Mouse (Mus musculus): ENCODE measurements around the gene Thpo. TPM values are rescaled to one million over a fixed set of nuclear protein-coding genes. Genes with fewer than 3 reads are reported as not detected.
A peak's percentile ranks its signal among the peaks of the same experiment; 100 is the strongest.

The Thpo gene
- total and polyA plus RNA-seq, 2 experiments, result 1.7 to 37.0 TPM

DNA sequence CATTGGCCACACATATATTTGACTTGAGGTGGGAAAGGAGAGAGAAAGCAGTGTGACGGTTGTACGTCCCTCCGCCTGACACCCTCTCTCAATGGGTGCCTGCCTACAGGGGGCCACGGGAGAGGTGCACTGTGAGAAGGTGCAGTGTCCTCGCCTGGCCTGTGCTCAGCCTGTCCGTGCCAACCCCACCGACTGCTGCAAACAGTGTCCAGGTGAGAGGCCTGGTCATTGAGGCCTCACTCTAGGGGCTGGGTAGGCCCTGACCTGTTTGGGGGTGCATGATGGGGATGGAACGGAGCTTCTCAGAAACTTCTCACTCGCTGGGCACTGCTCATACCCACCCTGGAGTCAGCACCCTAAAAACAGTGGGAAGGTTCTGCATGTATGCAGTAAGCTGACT lies 5.5 kb upstream of the Thpo start:
- no peaks in the 10 kb centered on the region for H3K27me3 ChIP-seq (ENCODE audit: control insufficient read depth, insufficient read depth, low read length)
- H3K79me2 ChIP-seq (ENCODE audit: control insufficient read depth, insufficient read depth, low read length), result no peaks in the 10 kb centered on the region
- H3K4me3 ChIP-seq (ENCODE audit: insufficient read depth, low read depth, low read length), result no peak overlapping the region
- no peaks in the 10 kb centered on the region for H3K36me3 ChIP-seq (ENCODE audit: control insufficient read depth, insufficient read depth, low read length)
- WGBS, result 96% methylated on average over 9 of the region's 9 CpGs
- H3K9ac ChIP-seq (ENCODE audit: low read depth, low read length), result no peak overlapping the region
- TF ChIP-seq CTCF (IDR thresholded peaks at IDR 0.05; ENCODE audit: low read depth, low read length) (no peak), POLR2A (IDR thresholded peaks at IDR 0.05; ENCODE audit: extremely low read depth, insufficient read depth, low read length) (no peak)
- H3K27ac ChIP-seq (replicated peaks; ENCODE audit: insufficient read depth, low read depth, low read length), result no peak overlapping the region
- DNase-seq (ENCODE audit: extremely low read depth, low read depth, low spot score), result no peak
- H3K4me1 ChIP-seq (ENCODE audit: control insufficient read depth, insufficient read depth, low read length), result no peaks in the 10 kb centered on the region

GRCm38 (mm10) chr16:20736823-20737222 lies 2.5 kb upstream of the Thpo start:
- H3K9ac ChIP-seq (ENCODE audit: low read depth, low read length), result no peak overlapping the region
- H3K4me1 ChIP-seq (ENCODE audit: control insufficient read depth, insufficient read depth, low read length), result no peaks in the 10 kb centered on the region
- no peaks in the 10 kb centered on the region for H3K79me2 ChIP-seq (ENCODE audit: control insufficient read depth, insufficient read depth, low read length)
- no peak overlapping the region for H3K4me3 ChIP-seq (ENCODE audit: insufficient read depth, low read depth, low read length)
- TF ChIP-seq POLR2A (IDR thresholded peaks at IDR 0.05; ENCODE audit: extremely low read depth, insufficient read depth, low read length), result no peak
- TF ChIP-seq CTCF (IDR thresholded peaks at IDR 0.05; ENCODE audit: low read depth, low read length), result no peak
- H3K36me3 ChIP-seq (ENCODE audit: control insufficient read depth, insufficient read depth, low read length), result no peaks in the 10 kb centered on the region
- no peak overlapping the region for H3K27ac ChIP-seq (replicated peaks; ENCODE audit: insufficient read depth, low read depth, low read length)
- DNase-seq (ENCODE audit: extremely low read depth, low read depth, low spot score), result no peak
- H3K27me3 ChIP-seq (ENCODE audit: control insufficient read depth, insufficient read depth, low read length), result no peaks in the 10 kb centered on the region
- WGBS, result 88% methylated on average over 5 of the region's 5 CpGs

DNA sequence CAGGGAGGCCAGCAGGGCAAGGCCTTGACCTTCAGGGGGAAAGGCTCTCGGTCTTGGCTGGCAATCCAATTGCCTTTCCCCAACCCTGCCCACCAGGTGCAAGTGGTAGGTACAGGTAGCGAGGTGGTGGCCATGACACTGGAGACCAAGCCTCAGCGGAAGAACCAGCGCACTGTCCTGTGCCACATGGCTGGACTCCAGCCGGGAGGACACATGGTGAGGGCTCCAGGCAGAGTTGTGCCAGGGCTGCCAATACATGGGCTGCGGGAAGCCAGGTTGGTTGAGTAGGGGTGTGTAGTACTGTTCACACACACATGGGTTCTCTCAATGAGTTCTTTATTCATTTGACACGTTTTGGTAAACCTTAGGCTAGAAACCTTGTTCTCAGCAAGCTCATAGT lies 1.9 kb upstream of the Thpo start:
- Histone ChIP-seq H3K79me2 (ENCODE audit: control insufficient read depth, insufficient read depth, low read length) (no peaks in the 10 kb centered on the region), H3K27ac (replicated peaks; ENCODE audit: insufficient read depth, low read depth, low read length) (no peak overlapping the region), H3K9ac (ENCODE audit: low read depth, low read length) (no peak overlapping the region), H3K4me1 (ENCODE audit: control insufficient read depth, insufficient read depth, low read length) (no peaks in the 10 kb centered on the region), H3K27me3 (ENCODE audit: control insufficient read depth, insufficient read depth, low read length) (no peaks in the 10 kb centered on the region), H3K4me3 (ENCODE audit: insufficient read depth, low read depth, low read length) (no peak overlapping the region), H3K36me3 (ENCODE audit: control insufficient read depth, insufficient read depth, low read length) (no peaks in the 10 kb centered on the region)
- WGBS, result 89% methylated on average over 7 of the region's 7 CpGs
- TF ChIP-seq CTCF (IDR thresholded peaks at IDR 0.05; ENCODE audit: low read depth, low read length) (no peak), POLR2A (IDR thresholded peaks at IDR 0.05; ENCODE audit: extremely low read depth, insufficient read depth, low read length) (no peak)
- no peak for DNase-seq (ENCODE audit: extremely low read depth, low read depth, low spot score)

GRCm38 (mm10) chr16:20735651-20736050 lies 1.3 kb upstream of the Thpo start:
- H3K4me1 ChIP-seq (ENCODE audit: control insufficient read depth, insufficient read depth, low read length), result no peaks in the 10 kb centered on the region
- no peak overlapping the region for H3K4me3 ChIP-seq (ENCODE audit: insufficient read depth, low read depth, low read length)
- 93% methylated on average over 5 of the region's 5 CpGs for WGBS
- no peak for TF ChIP-seq POLR2A (IDR thresholded peaks at IDR 0.05; ENCODE audit: extremely low read depth, insufficient read depth, low read length)
- no peak for TF ChIP-seq CTCF (IDR thresholded peaks at IDR 0.05; ENCODE audit: low read depth, low read length)
- no peaks in the 10 kb centered on the region for H3K27me3 ChIP-seq (ENCODE audit: control insufficient read depth, insufficient read depth, low read length)
- DNase-seq (ENCODE audit: extremely low read depth, low read depth, low spot score), result no peak
- no peaks in the 10 kb centered on the region for H3K79me2 ChIP-seq (ENCODE audit: control insufficient read depth, insufficient read depth, low read length)
- no peak overlapping the region for H3K27ac ChIP-seq (replicated peaks; ENCODE audit: insufficient read depth, low read depth, low read length)
- H3K36me3 ChIP-seq (ENCODE audit: control insufficient read depth, insufficient read depth, low read length), result no peaks in the 10 kb centered on the region
- H3K9ac ChIP-seq (ENCODE audit: low read depth, low read length), result no peak overlapping the region

DNA sequence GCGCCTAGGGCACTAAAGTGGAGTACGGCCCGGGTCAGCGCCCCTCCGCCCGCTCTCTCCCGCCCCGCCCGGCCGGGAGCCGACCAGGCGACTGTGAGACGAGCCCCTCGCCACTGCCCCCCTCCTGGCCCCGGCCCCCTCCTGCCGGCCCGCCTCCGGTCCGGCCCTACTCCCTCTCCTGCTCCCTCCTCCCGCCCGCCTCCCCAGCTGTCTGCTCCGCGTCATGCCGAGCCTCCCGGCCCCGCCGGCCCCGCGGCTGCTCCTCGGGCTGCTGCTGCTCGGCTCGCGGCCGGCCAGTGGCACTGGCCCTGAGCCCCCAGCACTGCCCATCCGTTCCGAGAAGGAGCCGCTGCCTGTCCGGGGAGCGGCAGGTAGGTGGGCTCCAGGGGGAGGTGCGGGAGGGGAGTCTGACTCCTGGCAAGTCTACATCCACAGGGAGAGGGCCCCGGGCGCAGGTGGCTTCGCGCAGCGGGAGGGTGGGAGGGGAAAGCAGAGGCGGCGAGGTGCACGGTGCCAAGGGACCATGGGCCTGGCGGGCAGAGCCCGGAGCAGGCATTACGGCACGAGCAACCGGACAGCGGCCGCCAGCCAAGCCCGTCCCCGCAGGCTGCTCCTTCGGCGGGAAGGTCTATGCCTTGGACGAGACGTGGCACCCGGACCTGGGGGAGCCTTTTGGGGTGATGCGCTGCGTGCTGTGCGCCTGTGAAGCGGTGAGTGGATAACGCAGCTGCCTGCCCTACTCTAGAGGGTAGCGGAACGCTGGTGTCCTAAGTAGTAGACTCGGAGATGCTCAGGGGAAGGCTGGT lies 1.2 kb downstream of the Thpo start, which contains the start of gene Chrd:
Gene Chrd (plus strand): TSS at position 203 of the 806 bp plus-strand sequence.
- Histone ChIP-seq H3K4me3 (ENCODE audit: insufficient read depth, low read depth, low read length) (peak within 1 kb of the TSS; percentile 82), H3K36me3 (ENCODE audit: control insufficient read depth, insufficient read depth, low read length) (peaks cover 5% of the 10 kb centered on the region; the same call in 1 of the 2 replicates), H3K4me1 (ENCODE audit: control insufficient read depth, insufficient read depth, low read length) (peaks cover 5% of the 10 kb centered on the region), H3K79me2 (ENCODE audit: control insufficient read depth, insufficient read depth, low read length) (no peaks in the 10 kb centered on the region; the same call in 1 of the 2 replicates), H3K27ac (replicated peaks; ENCODE audit: insufficient read depth, low read depth, low read length) (peak within 1 kb of the TSS; percentile 65), H3K9ac (ENCODE audit: low read depth, low read length) (peak within 1 kb of the TSS; percentile 91), H3K27me3 (ENCODE audit: control insufficient read depth, insufficient read depth, low read length) (no peaks in the 10 kb centered on the region)
- no peak for DNase-seq (ENCODE audit: extremely low read depth, low read depth, low spot score)
- no peak for TF ChIP-seq CTCF (IDR thresholded peaks at IDR 0.05; ENCODE audit: low read depth, low read length)
- 0 out of 2 replicates have a peak, but pooled peaks have one; percentile 3 for TF ChIP-seq POLR2A (IDR thresholded peaks at IDR 0.05; ENCODE audit: extremely low read depth, insufficient read depth, low read length)
- under 1% methylated on average over 69 of the region's 70 CpGs for WGBS

Measured in liver, adult 2 months (tissue).